Comparison of ENCODE assay signal across 9 mouse cellular contexts in the genomic region with DNA sequence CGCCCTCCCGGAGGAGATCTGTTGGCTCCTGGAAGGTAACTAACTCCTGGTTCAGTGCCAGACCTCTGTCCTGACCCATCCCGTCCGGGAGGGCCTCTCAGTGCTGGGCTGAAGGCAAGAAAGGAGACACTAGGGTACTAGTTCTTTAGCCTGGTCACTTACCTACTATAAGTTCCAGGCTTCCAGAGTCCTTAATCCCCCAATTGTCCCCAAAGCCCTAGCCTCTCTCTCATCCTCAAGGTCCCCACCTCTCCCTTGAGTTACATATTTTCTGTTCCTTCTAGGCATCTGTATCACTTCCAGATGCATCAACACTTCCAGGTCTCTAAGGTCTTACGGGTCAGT. TPM values are rescaled to one million over a fixed set of nuclear protein-coding genes. Genes with fewer than 3 reads are reported as not detected.
DNase-seq lines count a peak whose midpoint lies in the region; ATAC-seq and TF ChIP-seq lines count a peak whose summit lies in the region.
"Had no signal": no experiment of that assay in that cellular context is flagged by ENCODE, and none has a peak within 500 bp of the region (broad histone marks: within the 10 kb centered on the region; RNA-seq: fewer than 3 reads in every experiment).

No protein-coding gene starts in this region.

- ATAC-seq in heart, embryonic 15.5 days (replicated peaks; ENCODE audit: insufficient number of reproducible peaks, insufficient read depth, low FRiP score, low read depth) = no peak
- ATAC-seq in hindbrain, embryonic 14.5 days (ENCODE audit: low FRiP score) = no peak
- no peak for ATAC-seq in liver, postnatal 0 days

- H3K27me3 ChIP-seq in heart, embryonic 15.5 days = peaks cover 65% of the 10 kb centered on the region
- H3K27me3 ChIP-seq in hindbrain, embryonic 14.5 days (ENCODE audit: control insufficient read depth, insufficient read depth, low read length) = no peaks in the 10 kb centered on the region; the same call in 1 of the 2 replicates
- peaks cover 50% of the 10 kb centered on the region for H3K27me3 ChIP-seq in liver, postnatal 0 days (ENCODE audit: insufficient read depth, low read length)

- H3K9me3 ChIP-seq in heart, embryonic 15.5 days (replicated peaks) = no peaks in the 10 kb centered on the region
- H3K9me3 ChIP-seq in hindbrain, embryonic 14.5 days (ENCODE audit: control insufficient read depth, low read length) = no peaks in the 10 kb centered on the region
- H3K9me3 ChIP-seq in liver, postnatal 0 days (ENCODE audit: low read length) = no peaks in the 10 kb centered on the region

- peaks cover 18% of the 10 kb centered on the region for H3K4me1 ChIP-seq in heart, embryonic 15.5 days (replicated peaks)
- H3K4me1 ChIP-seq in cortical plate, adult 2 months (ENCODE audit: control insufficient read depth, insufficient read depth, low read length) = peaks cover 17% of the 10 kb centered on the region
- peaks cover 46% of the 10 kb centered on the region for H3K4me1 ChIP-seq in hindbrain, embryonic 14.5 days (replicated peaks; ENCODE audit: control insufficient read depth, insufficient read depth, low read length)
- H3K4me1 ChIP-seq in liver, postnatal 0 days (ENCODE audit: insufficient read depth) = no peaks in the 10 kb centered on the region

- H3K36me3 ChIP-seq in heart, embryonic 15.5 days = no peaks in the 10 kb centered on the region
- no peaks in the 10 kb centered on the region for H3K36me3 ChIP-seq in hindbrain, embryonic 14.5 days (replicated peaks; ENCODE audit: control insufficient read depth, insufficient read depth)
- H3K36me3 ChIP-seq in liver, postnatal 0 days (replicated peaks; ENCODE audit: insufficient read depth, low read length) = no peaks in the 10 kb centered on the region

- DNase-seq in heart, postnatal 25 days (ENCODE audit: low spot score) = no peak
- DNase-seq in hindbrain, embryonic 14.5 days (ENCODE audit: low spot score) = no peak
- DNase-seq in liver, postnatal 0 days = no peak
- DNase-seq in left cerebral cortex, postnatal 10 days (ENCODE audit: extremely low spot score in 1 of 2, low spot score in 2 of 2) = no peak
- no peak for DNase-seq in spleen, postnatal 14 days (ENCODE audit: low spot score in 2 of 2)
- no peak for DNase-seq in urinary bladder, adult 2 months (ENCODE audit: low spot score)

- H3K4me2 ChIP-seq in heart, embryonic 15.5 days = peak overlapping the region; percentile 73
- H3K4me2 ChIP-seq in hindbrain, embryonic 14.5 days (replicated peaks) = peak overlapping the region; percentile 65
- H3K4me2 ChIP-seq in liver, postnatal 0 days (ENCODE audit: low read depth, low read length) = peak overlapping the region; percentile 54

- H3K4me3 ChIP-seq in heart, embryonic 15.5 days = peak overlapping the region; percentile 44
- no peak overlapping the region for H3K4me3 ChIP-seq in cortical plate, adult 2 months (ENCODE audit: insufficient read depth, low read length)
- H3K4me3 ChIP-seq in hindbrain, embryonic 14.5 days (replicated peaks; ENCODE audit: low read length) = peak overlapping the region; percentile 27
- H3K4me3 ChIP-seq in liver, postnatal 0 days (ENCODE audit: low read depth, low read length) = 0 out of 2 replicates have a peak overlapping the region, but pooled peaks have one; percentile 26

- H3K9ac ChIP-seq in heart, embryonic 15.5 days = no peak overlapping the region
- peak overlapping the region; percentile 34; the same call in 1 of the 2 replicates for H3K9ac ChIP-seq in hindbrain, embryonic 14.5 days
- no peak overlapping the region for H3K9ac ChIP-seq in liver, postnatal 0 days (replicated peaks)

- TF ChIP-seq EP300 in liver, postnatal 0 days (IDR thresholded peaks at IDR 0.05; ENCODE audit: low read depth) = no peak

- intact Hi-C loops in heart, postnatal 25 days (cut with DNase I) = no loop called here
- intact Hi-C loops in left cerebral cortex, postnatal 10 days (cut with DNase I) = no loop called here

- no peak for TF ChIP-seq POLR2A in cortical plate, adult 2 months (IDR thresholded peaks at IDR 0.05; ENCODE audit: extremely low read depth, insufficient read depth, low read length)

- 22% methylated on average over 5 of the region's 5 CpGs for WGBS in heart, embryonic 15.5 days
- 27% methylated on average over 5 of the region's 5 CpGs for WGBS in hindbrain, embryonic 14.5 days
- WGBS in liver, postnatal 0 days (ENCODE audit: insufficient replicate concordance) = 33% methylated on average over 5 of the region's 5 CpGs

- TF ChIP-seq CTCF in cortical plate, adult 2 months (IDR thresholded peaks at IDR 0.05; ENCODE audit: extremely low read depth, insufficient read depth, low read length) = no peak
- no peak for TF ChIP-seq CTCF in liver, postnatal 0 days (IDR thresholded peaks at IDR 0.05; ENCODE audit: low read depth)

- no peak overlapping the region for H3K27ac ChIP-seq in heart, embryonic 15.5 days
- peak overlapping the region; percentile 79 for H3K27ac ChIP-seq in cortical plate, adult 2 months (ENCODE audit: insufficient read depth, low read length)
- H3K27ac ChIP-seq in hindbrain, embryonic 14.5 days = no peak overlapping the region
- no peak overlapping the region for H3K27ac ChIP-seq in liver, postnatal 0 days (ENCODE audit: low read depth)

RNA-seq across cellular contexts. Expression of a gene that starts 0.3 kb away (rescaled TPM):
- polyA plus RNA-seq in heart, embryonic 15.5 days (2015; fragmentation: Nextera tagmentation; extraction: Ambion mirVana) = 0.91 and 10.4 TPM in 2 replicates
- total RNA-seq in heart, postnatal 25 days (2021) = under 1 TPM in 1 of 2 experiments, not detected in 1; 0.17 TPM
- 3.0 and 3.4 TPM in 2 replicates for polyA plus RNA-seq in cortical plate, adult 2 months (2012; rRNA removed)
- polyA plus RNA-seq in hindbrain, embryonic 14.5 days (2014; fragmentation: Nextera tagmentation; extraction: Ambion mirVana) = 7.3 and 10.3 TPM in 2 replicates
- 0.35 and 0.45 TPM in 2 replicates for polyA plus RNA-seq in liver, postnatal 0 days (2015; fragmentation: Nextera tagmentation; extraction: Ambion mirVana)
- 1 to 10 TPM; 1.3 to 1.6 TPM for total RNA-seq in left cerebral cortex, postnatal 10 days (2021)
- 2.7 and 3.3 TPM in 2 replicates for polyA plus RNA-seq in urinary bladder, adult 2 months (2012; rRNA removed)
- total RNA-seq: MEL had no signal
